Mouse (Mus musculus) cortical plate, adult 2 months (tissue): Measurements from ENCODE around the gene Mllt3.

Experiments
- CTCF ChIP-seq: fragments of 200-500 bp; IDR thresholded peaks from 2 replicates; pipeline ENCODE4 v1.5.1; 2011; ENCODE audit warnings: mild to moderate bottlenecking, control low read depth, low read length; ENCODE audit not compliant: insufficient read depth; ENCODE audit errors: extremely low read depth
- POLR2A ChIP-seq: fragments of 200-500 bp; IDR thresholded peaks from 2 replicates; pipeline ENCODE4 v1.6.1; 2011; ENCODE audit warnings: mild to moderate bottlenecking, low read length, control low read depth; ENCODE audit not compliant: insufficient read depth; ENCODE audit errors: extremely low read depth

- TF ChIP-seq POLR2A (no peak), CTCF (no peak)
Measured at GRCm38 (mm10) chr4:87928603-87929199, 104.5 kb downstream of the Mllt3 start.
